Mouse (Mus musculus): ENCODE data around the gene Faim2.

DNA sequence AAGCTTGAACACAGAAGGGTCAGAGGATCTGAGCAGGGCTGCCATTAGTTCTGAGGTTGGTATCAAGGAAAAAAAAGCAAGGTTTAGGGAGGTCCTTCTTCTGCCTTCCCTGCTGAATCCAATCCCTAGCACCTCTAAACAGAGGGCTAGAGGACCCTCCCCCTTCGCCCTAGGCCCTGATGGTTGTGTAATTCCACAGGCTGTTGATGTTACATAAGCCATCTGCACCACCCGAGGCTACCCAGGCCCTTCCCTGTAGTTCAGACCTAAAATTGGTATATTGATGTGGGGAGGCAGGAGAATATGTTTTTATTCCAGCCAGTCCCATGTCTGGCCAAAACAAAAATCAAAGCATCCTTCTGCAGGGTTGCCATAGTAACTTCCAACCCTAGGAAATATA is 1.3 kb downstream of the Faim2 start:
- TF ChIP-seq CTCF (IDR thresholded peaks at IDR 0.05; ENCODE audit: control insufficient read depth, insufficient read depth, low read length) = no peak
- no peak for TF ChIP-seq POLR2A (IDR thresholded peaks at IDR 0.05; ENCODE audit: borderline replicate concordance, control insufficient read depth, low read depth, low read length)
